Mouse (Mus musculus) liver, embryonic 13.5 days (tissue): Measurements from ENCODE around the gene Ulk2. TPM values are rescaled to one million over a fixed set of nuclear protein-coding genes. Genes with fewer than 3 reads are reported as not detected.

Source experiments
- ATAC-seq: fragments of 200-750 bp; cut with Nextera tagmentation; 2 replicates; pipeline ENCODE4 v1.8.0; 2017; ENCODE audit warnings: low read depth, mild to moderate bottlenecking, moderate number of reproducible peaks, moderate library complexity
- DNase-seq: peaks from one replicate; pipeline ENCODE4 v3.0.0; 2022
- H3K27ac ChIP-seq: fragments of 300-500 bp; sonication (generic); 2 replicates; pipeline ENCODE4 v1.5.1; 2015; ENCODE audit warnings: moderate library complexity, mild to moderate bottlenecking, inconsistent platforms
- H3K27me3 ChIP-seq: fragments of 300-500 bp; sonication (generic); 2 replicates; pipeline ENCODE4 v1.6.1; 2015; ENCODE audit warnings: mild to moderate bottlenecking, inconsistent platforms
- H3K36me3 ChIP-seq: fragments of 300-500 bp; sonication (generic); 2 replicates; pipeline ENCODE4 v1.6.1; 2015; ENCODE audit warnings: mild to moderate bottlenecking, inconsistent platforms
- H3K4me1 ChIP-seq: fragments of 300-500 bp; sonication (generic); replicated peaks from 2 replicates; pipeline ENCODE4 v1.6.1; 2015; ENCODE audit warnings: inconsistent platforms
- H3K4me2 ChIP-seq: fragments of 300-500 bp; sonication (generic); 2 replicates; pipeline ENCODE4 v1.6.1; 2015; ENCODE audit warnings: inconsistent platforms, mild to moderate bottlenecking, moderate library complexity
- H3K4me3 ChIP-seq: fragments of 300-500 bp; sonication (generic); replicated peaks from 2 replicates; pipeline ENCODE4 v1.5.1; 2015; ENCODE audit warnings: mild to moderate bottlenecking, inconsistent platforms
- H3K9ac ChIP-seq: fragments of 300-500 bp; sonication (generic); 2 replicates; pipeline ENCODE4 v1.6.1; 2015; ENCODE audit warnings: mild to moderate bottlenecking, inconsistent platforms
- H3K9me3 ChIP-seq: fragments of 300-500 bp; sonication (generic); replicated peaks from 2 replicates; pipeline ENCODE4 v1.6.1; 2016; ENCODE audit warnings: inconsistent platforms
- WGBS: fragments of 180-500 bp; shearing (Covaris S2); methylation state at CpG from one replicate; pipeline ENCODE4 v1.1.7; 2015; ENCODE audit not compliant: insufficient replicate concordance; 5-methylcytosine and 5-hydroxymethylcytosine counted together
- polyA plus RNA-seq: library from polyadenylated mRNA; unstranded; fragments of >200 nt; fragmentation: Nextera tagmentation; extraction: Ambion mirVana; gene quantifications from 2 replicates; pipeline ENCODE4 v1.2.1, GENCODE M21; 2015

The Ulk2 gene
- polyA plus RNA-seq = 2.3 and 2.5 TPM in 2 replicates

GRCm38 (mm10) chr11:61854988-61855411 is at the start of gene Ulk2:
TSS of gene Ulk2 (minus strand) at chr11:61855073.
- 0% methylated on average over 58 of the region's 58 CpGs for WGBS
- DNase-seq (peak; percentile 67), ATAC-seq (peak; percentile 77)
- Histone ChIP-seq H3K4me1 (peaks cover 17% of the 10 kb centered on the region), H3K27ac (peak within 1 kb of the TSS; percentile 87), H3K36me3 (no peaks in the 10 kb centered on the region), H3K4me2 (peak within 1 kb of the TSS; percentile 99), H3K9ac (peak within 1 kb of the TSS; percentile 92), H3K4me3 (peak within 1 kb of the TSS; percentile 89), H3K9me3 (no peaks in the 10 kb centered on the region), H3K27me3 (no peaks in the 10 kb centered on the region)

GRCm38 (mm10) chr11:61882183-61882582 is 27.3 kb upstream of the Ulk2 start:
- no peak overlapping the region for H3K27ac ChIP-seq
- H3K4me1 ChIP-seq = no peaks in the 10 kb centered on the region
- ATAC-seq = no peak
- peaks cover 58% of the 10 kb centered on the region for H3K36me3 ChIP-seq
- H3K9me3 ChIP-seq = no peaks in the 10 kb centered on the region
- no peak overlapping the region for H3K4me2 ChIP-seq
- DNase-seq = no peak
- H3K27me3 ChIP-seq = no peaks in the 10 kb centered on the region
- 79% methylated on average over 5 of the region's 5 CpGs for WGBS
- no peak overlapping the region for H3K4me3 ChIP-seq
- H3K9ac ChIP-seq = no peak overlapping the region

GRCm38 (mm10) chr11:61879921-61880320 is 25.0 kb upstream of the Ulk2 start:
- Histone ChIP-seq H3K4me3 (no peak overlapping the region), H3K36me3 (peaks cover 67% of the 10 kb centered on the region), H3K9ac (no peak overlapping the region), H3K9me3 (no peaks in the 10 kb centered on the region), H3K4me1 (no peaks in the 10 kb centered on the region), H3K4me2 (no peak overlapping the region), H3K27ac (no peak overlapping the region), H3K27me3 (no peaks in the 10 kb centered on the region)
- ATAC-seq (no peak), DNase-seq (no peak)

- 89% methylated on average over 5 of the region's 5 CpGs for WGBS
- H3K9me3 ChIP-seq = no peaks in the 10 kb centered on the region
- H3K9ac ChIP-seq = no peak overlapping the region
- no peaks in the 10 kb centered on the region for H3K4me1 ChIP-seq
- H3K27me3 ChIP-seq = no peaks in the 10 kb centered on the region
- peaks cover 62% of the 10 kb centered on the region for H3K36me3 ChIP-seq
- no peak overlapping the region for H3K4me3 ChIP-seq
- H3K4me2 ChIP-seq = no peak overlapping the region
- H3K27ac ChIP-seq = no peak overlapping the region
- ATAC-seq (no peak), DNase-seq (no peak)
These were observed 17.0 kb upstream of the Ulk2 start for GRCm38 (mm10) chr11:61871881-61872280.

GRCm38 (mm10) chr11:61866856-61867255 is 12.0 kb upstream of the Ulk2 start:
- H3K27me3 ChIP-seq = no peaks in the 10 kb centered on the region
- no peak overlapping the region for H3K27ac ChIP-seq
- no peak overlapping the region for H3K4me2 ChIP-seq
- H3K4me3 ChIP-seq = no peak overlapping the region
- peaks cover 22% of the 10 kb centered on the region for H3K36me3 ChIP-seq
- DNase-seq (no peak), ATAC-seq (no peak)
- H3K4me1 ChIP-seq = peaks cover 7% of the 10 kb centered on the region; the same call in 1 of the 2 replicates
- H3K9ac ChIP-seq = no peak overlapping the region
- H3K9me3 ChIP-seq = no peaks in the 10 kb centered on the region

GRCm38 (mm10) chr11:61861781-61862547 is 7.1 kb upstream of the Ulk2 start:
- no peak for ATAC-seq
- H3K27ac ChIP-seq = no peak overlapping the region
- H3K9me3 ChIP-seq = no peaks in the 10 kb centered on the region
- no peak overlapping the region for H3K4me3 ChIP-seq
- no peak for DNase-seq
- 46% methylated on average over 6 of the region's 6 CpGs for WGBS
- no peak overlapping the region for H3K9ac ChIP-seq
- H3K36me3 ChIP-seq = no peaks in the 10 kb centered on the region
- H3K4me1 ChIP-seq = peaks cover 7% of the 10 kb centered on the region; the same call in 1 of the 2 replicates
- H3K27me3 ChIP-seq = no peaks in the 10 kb centered on the region
- H3K4me2 ChIP-seq = no peak overlapping the region

GRCm38 (mm10) chr11:61859316-61859715 is 4.4 kb upstream of the Ulk2 start:
- Histone ChIP-seq H3K4me1 (peaks cover 14% of the 10 kb centered on the region), H3K36me3 (no peaks in the 10 kb centered on the region), H3K9me3 (no peaks in the 10 kb centered on the region), H3K27ac (no peak overlapping the region), H3K9ac (no peak overlapping the region), H3K27me3 (no peaks in the 10 kb centered on the region), H3K4me3 (no peak overlapping the region), H3K4me2 (no peak overlapping the region)
- WGBS = 46% methylated on average over 1 of the region's 1 CpGs
- no peak for DNase-seq
- ATAC-seq = no peak

- peak overlapping the region; percentile 99 for H3K4me2 ChIP-seq
- peak overlapping the region; percentile 89 for H3K4me3 ChIP-seq
- no peaks in the 10 kb centered on the region for H3K9me3 ChIP-seq
- H3K4me1 ChIP-seq = peaks cover 17% of the 10 kb centered on the region
- no peak overlapping the region for H3K27ac ChIP-seq
- no peak for DNase-seq
- WGBS = 38% methylated on average over 6 of the region's 6 CpGs
- peak overlapping the region; percentile 92 for H3K9ac ChIP-seq
- H3K27me3 ChIP-seq = no peaks in the 10 kb centered on the region
- H3K36me3 ChIP-seq = no peaks in the 10 kb centered on the region
- ATAC-seq = no peak
These were observed 666 bp upstream of the Ulk2 start for GRCm38 (mm10) chr11:61855539-61855938.

GRCm38 (mm10) chr11:61854211-61854987 is 474 bp downstream of the Ulk2 start:
- Histone ChIP-seq H3K9me3 (no peaks in the 10 kb centered on the region), H3K36me3 (no peaks in the 10 kb centered on the region), H3K27ac (peak overlapping the region; percentile 87), H3K4me2 (peak overlapping the region; percentile 99), H3K27me3 (no peaks in the 10 kb centered on the region), H3K9ac (peak overlapping the region; percentile 92), H3K4me1 (peaks cover 17% of the 10 kb centered on the region), H3K4me3 (peak overlapping the region; percentile 89)
- under 1% methylated on average over 85 of the region's 87 CpGs for WGBS
- ATAC-seq (peak; percentile 85), DNase-seq (peak; percentile 75)

- Histone ChIP-seq H3K4me2 (peak overlapping the region; percentile 99), H3K9ac (peak overlapping the region; percentile 92), H3K27ac (peak overlapping the region; percentile 87), H3K36me3 (no peaks in the 10 kb centered on the region), H3K27me3 (no peaks in the 10 kb centered on the region), H3K9me3 (no peaks in the 10 kb centered on the region), H3K4me1 (peaks cover 17% of the 10 kb centered on the region), H3K4me3 (peak overlapping the region; percentile 89)
- WGBS = 16% methylated on average over 5 of the region's 5 CpGs
- DNase-seq (no peak), ATAC-seq (no peak)
These were observed 1.2 kb downstream of the Ulk2 start for GRCm38 (mm10) chr11:61853659-61854058.

GRCm38 (mm10) chr11:61852916-61853315 is 2.0 kb downstream of the Ulk2 start:
- DNase-seq (no peak), ATAC-seq (no peak)
- H3K27me3 ChIP-seq = no peaks in the 10 kb centered on the region
- H3K9me3 ChIP-seq = no peaks in the 10 kb centered on the region
- H3K4me2 ChIP-seq = no peak overlapping the region
- no peaks in the 10 kb centered on the region for H3K36me3 ChIP-seq
- peaks cover 17% of the 10 kb centered on the region for H3K4me1 ChIP-seq
- no peak overlapping the region for H3K9ac ChIP-seq
- H3K27ac ChIP-seq = no peak overlapping the region
- H3K4me3 ChIP-seq = no peak overlapping the region
